Mouse (Mus musculus): Measurements from ENCODE around the gene Glb1. TPM values are rescaled to one million over a fixed set of nuclear protein-coding genes. Genes with fewer than 3 reads are reported as not detected.

Glb1 gene
- polyA plus RNA-seq, 1 experiment from 2014 or later, result 24.4 TPM

DNA sequence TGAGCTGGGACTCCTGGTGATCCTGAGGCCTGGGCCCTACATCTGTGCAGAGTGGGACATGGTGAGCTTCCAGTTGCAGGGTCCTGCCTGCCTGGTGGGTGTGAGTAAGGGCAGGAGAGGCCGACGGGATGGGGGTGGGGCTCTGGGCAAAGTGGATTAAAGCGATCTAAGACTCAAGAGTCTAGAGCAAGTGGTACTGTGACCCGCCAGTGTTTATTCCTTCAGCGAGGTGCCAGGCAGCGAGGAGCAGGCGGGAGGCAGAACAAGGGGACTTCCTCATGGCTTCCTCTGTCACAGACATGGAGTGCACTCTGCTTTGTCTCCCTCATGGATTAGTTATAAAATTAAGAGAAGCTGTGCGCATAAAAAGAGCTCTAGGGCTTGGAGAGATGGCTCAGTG lies 19.6 kb downstream of the Glb1 start:
- no peak overlapping the region for H3K4me3 ChIP-seq (ENCODE audit: low read depth, low read length)
- peaks cover under 1% of the 10 kb centered on the region; the same call in 1 of the 2 replicates for H3K36me3 ChIP-seq (ENCODE audit: control insufficient read depth, insufficient read depth, low read length)
- DNase-seq (ENCODE audit: low spot score), result no peak
- H3K9me3 ChIP-seq (ENCODE audit: control insufficient read depth, low read length), result no peaks in the 10 kb centered on the region; the same call in 1 of the 2 replicates
- no peak overlapping the region for H3K27ac ChIP-seq (replicated peaks; ENCODE audit: low read depth, low read length)
- no peak overlapping the region for H3K9ac ChIP-seq (ENCODE audit: low read length)
- no peaks in the 10 kb centered on the region for H3K27me3 ChIP-seq (ENCODE audit: control insufficient read depth, insufficient read depth, low read length)
- no peak for ATAC-seq (ENCODE audit: insufficient number of reproducible peaks, low FRiP score, low TSS enrichment, low read depth)
- H3K4me1 ChIP-seq (ENCODE audit: control insufficient read depth, insufficient read depth, low read length), result no peaks in the 10 kb centered on the region
- 82% methylated on average over 8 of the region's 8 CpGs for WGBS
- no peak overlapping the region for H3K4me2 ChIP-seq (ENCODE audit: low read depth, severe bottlenecking)

DNA sequence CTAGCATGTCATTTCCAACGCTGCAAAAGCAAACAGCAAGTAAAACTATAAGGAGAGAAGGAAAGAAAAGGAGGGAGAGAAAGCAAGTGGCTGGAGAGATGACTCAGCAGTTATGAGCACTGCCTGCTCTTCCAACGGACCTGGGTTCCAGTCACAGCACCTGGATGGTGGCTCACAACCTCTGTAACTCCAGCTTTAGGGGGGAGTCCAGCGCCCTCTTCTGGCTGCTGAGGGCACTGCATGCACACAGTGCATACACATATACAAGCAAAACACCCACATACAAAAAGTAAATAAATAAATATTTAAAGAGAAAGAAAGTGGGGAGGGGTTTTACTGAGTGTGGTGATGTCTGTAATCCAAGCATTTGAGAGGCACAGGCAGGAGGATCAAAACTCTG lies 20.2 kb downstream of the Glb1 start:
- DNase-seq (ENCODE audit: low spot score) (no peak), ATAC-seq (ENCODE audit: insufficient number of reproducible peaks, low FRiP score, low TSS enrichment, low read depth) (no peak)
- Histone ChIP-seq H3K4me2 (ENCODE audit: low read depth, severe bottlenecking) (no peak overlapping the region), H3K27me3 (ENCODE audit: control insufficient read depth, insufficient read depth, low read length) (no peaks in the 10 kb centered on the region), H3K4me3 (ENCODE audit: low read depth, low read length) (no peak overlapping the region), H3K4me1 (ENCODE audit: control insufficient read depth, insufficient read depth, low read length) (no peaks in the 10 kb centered on the region), H3K36me3 (ENCODE audit: control insufficient read depth, insufficient read depth, low read length) (peaks cover 4% of the 10 kb centered on the region; the same call in 1 of the 2 replicates), H3K27ac (replicated peaks; ENCODE audit: low read depth, low read length) (no peak overlapping the region), H3K9me3 (ENCODE audit: control insufficient read depth, low read length) (no peaks in the 10 kb centered on the region; the same call in 1 of the 2 replicates), H3K9ac (ENCODE audit: low read length) (no peak overlapping the region)
- WGBS, result 64% methylated on average over 3 of the region's 3 CpGs

DNA sequence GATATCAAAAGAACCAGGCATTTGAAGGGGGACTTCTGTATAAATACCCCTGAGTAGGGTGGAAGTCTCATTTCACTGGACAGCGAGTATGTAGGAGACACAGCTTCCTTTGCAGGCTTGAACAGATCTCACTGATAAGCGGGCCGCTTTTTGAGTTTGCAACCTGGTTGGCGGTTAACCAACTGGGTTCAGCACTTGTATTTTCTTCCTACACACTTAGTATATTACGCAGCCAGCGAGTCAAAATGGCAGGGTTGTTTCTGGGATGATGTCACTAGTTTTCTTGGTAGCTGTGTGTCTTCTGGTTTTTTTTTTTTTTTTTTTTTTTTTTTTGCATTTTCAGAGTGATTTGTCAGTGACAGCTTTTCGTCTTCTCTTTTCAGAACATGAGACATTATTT lies 20.9 kb downstream of the Glb1 start:
- DNase-seq (ENCODE audit: low spot score), result no peak
- Histone ChIP-seq H3K9ac (ENCODE audit: low read length) (no peak overlapping the region), H3K4me2 (ENCODE audit: low read depth, severe bottlenecking) (no peak overlapping the region), H3K9me3 (ENCODE audit: control insufficient read depth, low read length) (no peaks in the 10 kb centered on the region; the same call in 1 of the 2 replicates), H3K27ac (replicated peaks; ENCODE audit: low read depth, low read length) (no peak overlapping the region), H3K4me3 (ENCODE audit: low read depth, low read length) (no peak overlapping the region), H3K4me1 (ENCODE audit: control insufficient read depth, insufficient read depth, low read length) (no peaks in the 10 kb centered on the region), H3K36me3 (ENCODE audit: control insufficient read depth, insufficient read depth, low read length) (peaks cover 4% of the 10 kb centered on the region; the same call in 1 of the 2 replicates), H3K27me3 (ENCODE audit: control insufficient read depth, insufficient read depth, low read length) (no peaks in the 10 kb centered on the region)
- WGBS, result 93% methylated on average over 7 of the region's 7 CpGs
- ATAC-seq (ENCODE audit: insufficient number of reproducible peaks, low FRiP score, low TSS enrichment, low read depth), result no peak

DNA sequence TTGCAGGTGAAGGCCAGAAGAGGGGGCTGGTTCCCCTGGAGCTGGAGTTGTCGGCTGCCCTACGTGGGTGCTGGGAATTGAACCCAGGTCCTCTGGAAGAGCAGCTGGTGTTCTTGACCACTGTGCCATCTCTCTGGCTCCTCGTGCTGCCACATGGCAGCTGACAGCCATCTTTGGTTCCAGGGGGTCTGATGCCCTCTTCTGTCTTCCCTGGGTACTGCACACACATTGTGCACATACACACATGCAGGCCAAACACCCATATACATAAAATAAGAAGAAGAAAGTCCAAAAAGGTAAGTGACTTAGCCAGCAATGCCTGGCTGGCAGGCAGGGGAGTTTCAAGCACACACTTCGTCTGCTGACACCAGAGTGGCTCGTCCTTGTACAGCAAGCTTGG lies 24.7 kb downstream of the Glb1 start:
- Histone ChIP-seq H3K9me3 (ENCODE audit: control insufficient read depth, low read length) (no peaks in the 10 kb centered on the region; the same call in 1 of the 2 replicates), H3K27me3 (ENCODE audit: control insufficient read depth, insufficient read depth, low read length) (no peaks in the 10 kb centered on the region), H3K4me3 (ENCODE audit: low read depth, low read length) (no peak overlapping the region), H3K4me2 (ENCODE audit: low read depth, severe bottlenecking) (no peak overlapping the region), H3K27ac (replicated peaks; ENCODE audit: low read depth, low read length) (no peak overlapping the region), H3K9ac (ENCODE audit: low read length) (no peak overlapping the region), H3K4me1 (ENCODE audit: control insufficient read depth, insufficient read depth, low read length) (no peaks in the 10 kb centered on the region), H3K36me3 (ENCODE audit: control insufficient read depth, insufficient read depth, low read length) (peaks cover 4% of the 10 kb centered on the region; the same call in 1 of the 2 replicates)
- 92% methylated on average over 5 of the region's 5 CpGs for WGBS
- ATAC-seq (ENCODE audit: insufficient number of reproducible peaks, low FRiP score, low TSS enrichment, low read depth) (no peak), DNase-seq (ENCODE audit: low spot score) (no peak)

DNA sequence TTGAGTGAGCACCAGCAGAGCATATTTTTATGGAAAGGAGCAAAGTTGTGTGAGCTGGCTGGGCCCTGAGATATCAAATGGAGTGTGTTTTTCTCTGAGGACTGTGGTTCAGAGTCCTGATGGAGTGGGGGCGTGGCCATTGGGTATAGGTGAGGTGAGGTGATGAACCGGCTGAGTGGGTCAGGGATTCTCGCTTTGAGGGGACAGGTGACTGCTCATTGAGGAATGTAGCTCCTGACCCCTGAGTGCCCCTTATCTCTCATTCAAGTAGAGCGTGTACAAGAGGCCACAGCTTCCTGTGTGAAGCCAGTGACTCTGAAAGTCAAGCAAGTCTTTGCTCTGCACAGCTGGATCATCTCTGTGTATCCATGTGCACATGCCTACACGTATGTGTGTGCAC lies 25.3 kb downstream of the Glb1 start:
- H3K9ac ChIP-seq (ENCODE audit: low read length), result no peak overlapping the region
- H3K9me3 ChIP-seq (ENCODE audit: control insufficient read depth, low read length), result no peaks in the 10 kb centered on the region; the same call in 1 of the 2 replicates
- no peaks in the 10 kb centered on the region for H3K27me3 ChIP-seq (ENCODE audit: control insufficient read depth, insufficient read depth, low read length)
- ATAC-seq (ENCODE audit: insufficient number of reproducible peaks, low FRiP score, low TSS enrichment, low read depth), result no peak
- no peak overlapping the region for H3K4me3 ChIP-seq (ENCODE audit: low read depth, low read length)
- WGBS, result 92% methylated on average over 5 of the region's 5 CpGs
- peaks cover 4% of the 10 kb centered on the region; the same call in 1 of the 2 replicates for H3K36me3 ChIP-seq (ENCODE audit: control insufficient read depth, insufficient read depth, low read length)
- no peak for DNase-seq (ENCODE audit: low spot score)
- no peak overlapping the region for H3K27ac ChIP-seq (replicated peaks; ENCODE audit: low read depth, low read length)
- H3K4me1 ChIP-seq (ENCODE audit: control insufficient read depth, insufficient read depth, low read length), result no peaks in the 10 kb centered on the region
- H3K4me2 ChIP-seq (ENCODE audit: low read depth, severe bottlenecking), result no peak overlapping the region

DNA sequence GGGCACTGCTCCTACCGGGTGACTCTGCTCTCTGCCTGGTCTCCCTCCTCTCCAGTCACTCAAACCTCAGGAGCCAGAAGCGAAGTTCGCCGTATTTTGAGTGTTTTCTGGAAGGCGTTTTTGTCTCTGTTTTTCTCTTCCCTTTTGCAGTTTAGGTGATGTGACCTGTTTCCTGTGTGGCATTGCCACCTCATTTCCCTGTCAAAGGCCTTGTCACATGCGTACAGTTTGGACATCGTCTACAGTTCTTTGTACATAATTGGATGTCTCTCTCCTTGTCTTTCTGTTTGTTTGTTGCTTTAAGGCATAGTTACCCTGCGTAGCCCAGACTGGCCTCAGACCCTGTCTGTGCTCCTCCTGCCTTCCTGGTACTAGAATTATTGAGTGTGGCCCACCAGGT lies 26.5 kb downstream of the Glb1 start:
- Histone ChIP-seq H3K36me3 (ENCODE audit: control insufficient read depth, insufficient read depth, low read length) (peaks cover 4% of the 10 kb centered on the region; the same call in 1 of the 2 replicates), H3K9ac (ENCODE audit: low read length) (no peak overlapping the region), H3K4me3 (ENCODE audit: low read depth, low read length) (no peak overlapping the region), H3K4me1 (ENCODE audit: control insufficient read depth, insufficient read depth, low read length) (no peaks in the 10 kb centered on the region), H3K4me2 (ENCODE audit: low read depth, severe bottlenecking) (no peak overlapping the region), H3K27me3 (ENCODE audit: control insufficient read depth, insufficient read depth, low read length) (no peaks in the 10 kb centered on the region), H3K27ac (replicated peaks; ENCODE audit: low read depth, low read length) (no peak overlapping the region), H3K9me3 (ENCODE audit: control insufficient read depth, low read length) (no peaks in the 10 kb centered on the region; the same call in 1 of the 2 replicates)
- DNase-seq (ENCODE audit: low spot score) (no peak), ATAC-seq (ENCODE audit: insufficient number of reproducible peaks, low FRiP score, low TSS enrichment, low read depth) (no peak)
- 92% methylated on average over 8 of the region's 8 CpGs for WGBS

DNA sequence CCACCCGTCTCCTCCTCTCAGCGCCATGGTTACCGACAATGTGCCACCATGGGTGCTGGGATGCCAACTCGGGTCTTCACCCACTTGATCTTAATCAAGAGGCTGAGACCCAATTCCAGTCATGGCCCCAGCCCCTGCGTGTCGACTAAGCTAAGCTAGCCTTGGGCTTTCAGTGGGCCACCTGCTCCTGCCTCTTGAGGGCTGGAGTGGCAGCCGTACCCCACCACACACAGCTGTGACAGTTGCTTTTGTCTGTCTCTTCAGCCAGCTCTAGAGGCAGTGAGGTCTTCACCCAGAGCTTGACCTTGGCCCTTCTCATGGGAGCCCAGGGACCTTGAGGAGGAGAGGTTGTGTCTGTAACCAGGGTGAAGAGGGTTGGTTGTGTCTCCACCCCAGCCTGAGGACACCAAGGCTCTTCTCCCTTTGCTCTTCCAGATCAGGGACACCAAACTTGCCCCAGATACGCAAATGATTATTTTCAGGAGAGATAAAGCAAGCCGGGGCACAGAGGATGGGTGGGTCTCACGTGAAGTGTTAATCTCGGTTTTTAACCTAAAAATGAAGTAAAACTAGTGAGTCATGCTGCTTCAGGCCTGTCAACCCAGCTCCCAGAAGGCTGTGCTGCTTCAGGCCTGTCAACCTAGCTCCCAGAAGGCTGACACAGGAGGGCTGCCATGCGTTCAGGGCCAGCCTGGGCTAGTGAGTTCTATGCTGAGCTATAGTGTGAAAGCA lies 27.4 kb downstream of the Glb1 start:
- no peaks in the 10 kb centered on the region for H3K4me1 ChIP-seq (ENCODE audit: control insufficient read depth, insufficient read depth, low read length)
- no peaks in the 10 kb centered on the region; the same call in 1 of the 2 replicates for H3K9me3 ChIP-seq (ENCODE audit: control insufficient read depth, low read length)
- no peaks in the 10 kb centered on the region for H3K27me3 ChIP-seq (ENCODE audit: control insufficient read depth, insufficient read depth, low read length)
- H3K36me3 ChIP-seq (ENCODE audit: control insufficient read depth, insufficient read depth, low read length), result peaks cover 4% of the 10 kb centered on the region; the same call in 1 of the 2 replicates
- no peak for DNase-seq (ENCODE audit: low spot score)
- WGBS, result 93% methylated on average over 12 of the region's 12 CpGs
- ATAC-seq (ENCODE audit: insufficient number of reproducible peaks, low FRiP score, low TSS enrichment, low read depth), result no peak
- no peak overlapping the region for H3K4me3 ChIP-seq (ENCODE audit: low read depth, low read length)
- no peak overlapping the region for H3K4me2 ChIP-seq (ENCODE audit: low read depth, severe bottlenecking)
- no peak overlapping the region for H3K9ac ChIP-seq (ENCODE audit: low read length)
- no peak overlapping the region for H3K27ac ChIP-seq (replicated peaks; ENCODE audit: low read depth, low read length)

DNA sequence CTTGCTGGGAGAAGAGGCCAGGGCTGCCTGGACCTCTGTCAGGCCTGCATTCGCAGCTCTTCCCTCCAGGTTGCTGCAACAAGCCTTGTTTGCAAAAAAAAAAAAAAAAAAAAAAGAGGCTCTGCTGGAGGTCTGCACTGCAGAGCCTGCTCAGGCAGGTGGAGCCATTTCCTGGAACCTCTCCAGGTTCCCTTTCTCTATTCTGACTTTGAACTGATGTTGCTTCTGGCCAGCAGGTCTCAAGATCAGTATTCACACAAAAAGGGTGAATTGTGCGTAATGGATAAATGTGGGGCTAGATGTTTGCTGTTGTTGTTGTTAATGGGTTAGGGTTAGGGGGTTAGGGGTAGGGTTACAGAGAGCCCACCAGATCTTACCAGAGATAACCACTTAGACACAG lies 34.8 kb downstream of the Glb1 start:
- 79% methylated on average over 2 of the region's 2 CpGs for WGBS
- Histone ChIP-seq H3K4me3 (ENCODE audit: low read depth, low read length) (no peak overlapping the region), H3K4me2 (ENCODE audit: low read depth, severe bottlenecking) (no peak overlapping the region), H3K27ac (replicated peaks; ENCODE audit: low read depth, low read length) (no peak overlapping the region), H3K36me3 (ENCODE audit: control insufficient read depth, insufficient read depth, low read length) (0 out of 2 replicates have a peak, but pooled peaks cover 2% of the 10 kb centered on the region), H3K9ac (ENCODE audit: low read length) (no peak overlapping the region), H3K27me3 (ENCODE audit: control insufficient read depth, insufficient read depth, low read length) (no peaks in the 10 kb centered on the region), H3K9me3 (ENCODE audit: control insufficient read depth, low read length) (no peaks in the 10 kb centered on the region), H3K4me1 (ENCODE audit: control insufficient read depth, insufficient read depth, low read length) (no peaks in the 10 kb centered on the region)
- DNase-seq (ENCODE audit: low spot score) (no peak), ATAC-seq (ENCODE audit: insufficient number of reproducible peaks, low FRiP score, low TSS enrichment, low read depth) (no peak)
